In genomic region chr10:44339326-44339725, GRCm38 (mm10) we compare ENCODE assay signal across 22 mouse cellular contexts.
A peak's percentile ranks its signal among the peaks of the same experiment; 100 is the strongest.
DNase-seq lines count a peak whose midpoint lies in the region; ATAC-seq and TF ChIP-seq lines count a peak whose summit lies in the region.
"Had no signal": no experiment of that assay in that cellular context is flagged by ENCODE, and none has a peak within 500 bp of the region (broad histone marks: within the 10 kb centered on the region; RNA-seq: fewer than 3 reads in every experiment).

No protein-coding gene starts in this region.

- no peaks in the 10 kb centered on the region for H3K4me1 ChIP-seq in kidney, embryonic 16.5 days (ENCODE audit: insufficient read depth, low read length)
- no peaks in the 10 kb centered on the region for H3K4me1 ChIP-seq in intestine, postnatal 0 days (replicated peaks; ENCODE audit: control insufficient read depth, insufficient read depth, low read length)
- H3K4me1 ChIP-seq: forebrain, embryonic 13.5 days had no signal

- peak; percentile 36 to 43 for DNase-seq in spleen, postnatal 36 days (ENCODE audit: low spot score in 2 of 2)
- no peak for DNase-seq in spleen, postnatal 4 days (ENCODE audit: low spot score in 2 of 2)
- peak; percentile 28 to 45 for DNase-seq in B cell, adult 2 months
- DNase-seq in splenic B cell, adult 2 months (ENCODE audit: low read depth, low spot score): peak; percentile 67
- DNase-seq: adrenal gland, adult 8-10 months; adrenal gland, postnatal 14 days; adrenal gland, postnatal 36 days; cerebellum, adult 11-12 months; cerebellum, adult 2 months; cerebellum, adult 9-10 months; cerebellum, postnatal 10 days; cerebellum, postnatal 25 days; forebrain, postnatal 0 days had no signal

- no peak overlapping the region for H3K9ac ChIP-seq in kidney, embryonic 16.5 days (replicated peaks; ENCODE audit: low read length)
- H3K9ac ChIP-seq in intestine, postnatal 0 days (ENCODE audit: low read depth, low read length): no peak overlapping the region
- H3K9ac ChIP-seq: embryonic facial prominence, embryonic 12.5 days; forebrain, embryonic 13.5 days; forebrain, embryonic 15.5 days; forebrain, postnatal 0 days had no signal

- no peak overlapping the region for H3K4me2 ChIP-seq in kidney, embryonic 16.5 days (replicated peaks; ENCODE audit: low read depth, low read length)
- H3K4me2 ChIP-seq in intestine, postnatal 0 days (replicated peaks; ENCODE audit: low read depth): no peak overlapping the region
- H3K4me2 ChIP-seq: embryonic facial prominence, embryonic 12.5 days; forebrain, embryonic 13.5 days; forebrain, embryonic 15.5 days had no signal

- H3K4me3 ChIP-seq in kidney, embryonic 16.5 days (ENCODE audit: low read length): no peak overlapping the region
- H3K4me3 ChIP-seq in intestine, postnatal 0 days (ENCODE audit: low read depth, low read length): no peak overlapping the region
- H3K4me3 ChIP-seq: embryonic facial prominence, embryonic 10.5 days; embryonic facial prominence, embryonic 12.5 days; forebrain, embryonic 13.5 days; forebrain, embryonic 15.5 days had no signal

- H3K9me3 ChIP-seq in kidney, embryonic 16.5 days (ENCODE audit: low read length): no peaks in the 10 kb centered on the region
- no peaks in the 10 kb centered on the region for H3K9me3 ChIP-seq in intestine, postnatal 0 days (ENCODE audit: control insufficient read depth)
- H3K9me3 ChIP-seq: embryonic facial prominence, embryonic 10.5 days; embryonic facial prominence, embryonic 12.5 days; forebrain, embryonic 13.5 days; forebrain, embryonic 15.5 days; G1E had no signal

- no peaks in the 10 kb centered on the region for H3K36me3 ChIP-seq in splenic B cell, adult 2 months (ENCODE audit: control insufficient read depth, insufficient read depth, low read length, poor library complexity, severe bottlenecking)
- H3K36me3 ChIP-seq in kidney, embryonic 16.5 days (ENCODE audit: insufficient read depth, low read length): peaks cover 6% of the 10 kb centered on the region; the same call in 1 of the 2 replicates
- peaks cover 4% of the 10 kb centered on the region; the same call in 1 of the 2 replicates for H3K36me3 ChIP-seq in intestine, postnatal 0 days (ENCODE audit: control insufficient read depth, insufficient read depth)
- H3K36me3 ChIP-seq: embryonic facial prominence, embryonic 12.5 days; forebrain, embryonic 15.5 days had no signal

- WGBS in kidney, embryonic 16.5 days: 69% methylated on average over 5 of the region's 5 CpGs
- 72% methylated on average over 5 of the region's 5 CpGs for WGBS in intestine, postnatal 0 days

- H3K27me3 ChIP-seq in splenic B cell, adult 2 months (ENCODE audit: control insufficient read depth, insufficient read depth, low read length, poor library complexity, severe bottlenecking): no peaks in the 10 kb centered on the region
- no peaks in the 10 kb centered on the region for H3K27me3 ChIP-seq in kidney, embryonic 16.5 days (ENCODE audit: insufficient read depth, low read length)
- H3K27me3 ChIP-seq in intestine, postnatal 0 days (replicated peaks; ENCODE audit: control insufficient read depth, insufficient read depth, low read length): no peaks in the 10 kb centered on the region
- H3K27me3 ChIP-seq: embryonic facial prominence, embryonic 12.5 days; forebrain, embryonic 13.5 days; forebrain, embryonic 15.5 days; Patski had no signal

- H3K27ac ChIP-seq in kidney, embryonic 16.5 days (ENCODE audit: low read length): no peak overlapping the region
- H3K27ac ChIP-seq in intestine, postnatal 0 days (ENCODE audit: low read depth, low read length): no peak overlapping the region
- H3K27ac ChIP-seq: embryonic facial prominence, embryonic 10.5 days; embryonic facial prominence, embryonic 12.5 days; forebrain, embryonic 13.5 days; forebrain, embryonic 15.5 days had no signal

- TF ChIP-seq CTCF in intestine, postnatal 0 days (IDR thresholded peaks at IDR 0.05; ENCODE audit: low read depth): no peak

- no peak for ATAC-seq in kidney, embryonic 16.5 days (ENCODE audit: low FRiP score, low TSS enrichment)
- ATAC-seq in intestine, postnatal 0 days: no peak
- ATAC-seq: activated CD4-positive, CD25-positive, alpha-beta regulatory T cell, adult 4 months; forebrain, embryonic 13.5 days; forebrain, embryonic 15.5 days; forebrain, postnatal 0 days; Patski had no signal

Comparison
In these comparisons a context has a peak if more than half of its experiments do, and no peak if none do; other contexts are left out.
1. DNase-seq: peak in spleen, postnatal 36 days (2 of 2), B cell, adult 2 months (2 of 2) and splenic B cell, adult 2 months (single experiment); none in spleen, postnatal 4 days (0 of 2).